Mouse (Mus musculus) ES-E14 (cell line): ENCODE measurements at regions not wholly inside any gene's neighbourhood (a gene's known extent, or its start where the extent isn't known, plus 50 kb on each side); places are given as distances from the start of the nearest gene placed in this dataset.

Experiments used
- HCFC1 ChIP-seq: IDR thresholded peaks from 2 replicates; pipeline ENCODE4 v1.6.1; 2012; ENCODE audit warnings: low read length, inconsistent platforms, borderline replicate concordance; ENCODE audit not compliant: insufficient read depth
- MAFK ChIP-seq: IDR thresholded peaks from 2 replicates; pipeline ENCODE4 v1.6.1; 2014; ENCODE audit warnings: mild to moderate bottlenecking, low read depth, low read length, inconsistent platforms; ENCODE audit not compliant: insufficient read depth
- ZNF384 ChIP-seq: IDR thresholded peaks from 2 replicates; pipeline ENCODE4 v1.6.1; 2012; ENCODE audit warnings: low read depth, low read length, inconsistent platforms

DNA sequence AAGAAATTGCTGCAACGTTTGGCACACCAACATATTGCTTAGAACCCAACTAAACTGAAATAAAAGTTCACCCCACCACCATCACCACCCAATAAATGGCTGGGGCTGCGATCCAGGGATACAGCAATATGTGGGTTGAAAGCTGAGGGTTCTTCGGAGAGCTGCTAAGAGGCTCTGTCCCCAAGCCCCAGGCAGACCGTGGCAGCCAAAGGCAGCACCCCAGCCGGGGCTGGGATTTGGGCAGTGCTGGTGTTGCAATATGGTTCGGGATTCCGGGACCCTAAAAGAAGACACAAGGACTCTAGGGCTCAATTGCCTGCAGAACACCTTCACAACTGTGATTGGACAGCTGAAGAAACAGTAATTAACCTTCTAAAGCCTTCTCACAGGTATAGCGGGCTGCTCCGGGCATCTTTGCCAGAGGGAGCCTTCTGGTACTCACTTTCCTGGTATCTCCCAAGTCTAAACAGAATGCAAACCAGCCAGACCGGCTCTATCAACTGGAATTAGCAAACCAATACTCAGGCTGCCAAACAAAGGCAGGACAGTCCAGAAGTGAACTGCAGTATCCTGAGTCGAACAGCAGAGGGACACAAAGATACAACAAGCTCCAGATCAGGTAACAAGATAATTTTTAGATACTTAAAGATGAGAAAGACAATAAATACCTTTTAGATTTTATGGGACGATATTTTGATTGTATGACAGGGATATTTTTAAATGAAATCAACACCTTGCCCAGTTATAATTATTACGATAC lies 341.1 kb downstream of the 9430069I07Rik start:
- TF ChIP-seq HCFC1 (no peak), MAFK (no peak), ZNF384 (no peak)
